Mouse (Mus musculus) forelimb bud, embryonic 11.5 days (tissue): ENCODE results near the gene Gm20878.
"Not testable (repeated sequence)": the region's sequence is repeated elsewhere in the genome, so short reads cannot be mapped to it uniquely, and the experiment has no call there.

Source experiments
- DNase-seq: peaks from one replicate; pipeline ENCODE4 v3.0.0-alpha.2; 2012; ENCODE audit warnings: low read depth, low spot score

The Gm20878 gene

GRCm38 (mm10) chr4:41941272-41941671 lies at the start of gene Gm20878:
Gene Gm20878 (plus strand): TSS chr4:41941572.
- not testable (repeated sequence) for DNase-seq

- not testable (repeated sequence) for DNase-seq
Measured at GRCm38 (mm10) chr4:41903310-41903709, 38.1 kb upstream of the Gm20878 start, which contains the start of gene Gm21541. Gene Gm21541 (plus strand): TSS chr4:41903610.

GRCm38 (mm10) chr4:41965758-41966157 lies 24.4 kb downstream of the Gm20878 start, which contains the start of gene Fam205a4:
Gene Fam205a4 (plus strand): TSS chr4:41966058.
- DNase-seq = not testable (repeated sequence)
